Mouse (Mus musculus) right cerebral cortex, postnatal 25 days (tissue): Measurements from ENCODE around the gene Slc38a6.

Experiments used
- DNase-seq: peaks from one replicate; pipeline ENCODE4 v3.0.0; 2022

Gene Slc38a6

DNA sequence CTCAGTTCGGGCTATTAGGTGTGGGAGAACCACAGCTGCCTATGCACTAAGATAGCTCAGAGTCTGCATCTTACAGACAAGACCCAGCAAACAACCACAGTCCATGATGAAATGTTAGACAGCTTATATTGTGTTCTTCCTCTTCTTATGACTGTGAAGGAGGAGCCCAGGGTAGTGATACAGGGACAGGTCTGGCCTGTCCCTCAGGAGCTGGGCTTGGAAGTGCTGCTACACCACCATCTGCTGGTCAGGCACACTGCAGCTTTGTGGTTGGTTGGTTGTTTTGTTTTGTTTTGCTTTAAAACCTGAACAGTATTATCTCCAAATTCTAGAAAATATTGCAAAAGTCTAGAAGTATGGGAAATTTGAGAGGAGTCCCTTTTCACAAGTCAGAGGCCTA, 38.2 kb downstream of the Slc38a6 start:
- peak; percentile 11 for DNase-seq

DNA sequence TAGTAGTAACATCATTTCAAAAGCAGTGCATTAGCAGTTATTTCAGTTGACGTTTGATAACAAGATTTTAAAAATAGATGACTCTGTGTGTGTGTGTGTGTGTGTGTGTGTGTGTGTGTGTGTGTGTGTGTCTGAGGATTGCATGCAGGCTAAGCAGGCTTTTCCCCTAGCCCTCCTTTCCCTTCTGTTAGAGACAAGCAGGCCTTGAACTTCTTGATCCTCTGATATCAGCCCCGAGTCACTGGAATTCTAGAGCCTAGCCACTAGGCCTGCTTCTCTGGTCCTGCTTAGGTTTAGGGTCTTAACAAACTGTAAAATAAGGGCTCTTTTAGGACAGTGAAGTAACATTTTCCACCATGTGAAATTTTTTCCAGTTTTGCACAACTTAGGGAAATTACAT, 38.6 kb downstream of the Slc38a6 start:
- no peak for DNase-seq

DNA sequence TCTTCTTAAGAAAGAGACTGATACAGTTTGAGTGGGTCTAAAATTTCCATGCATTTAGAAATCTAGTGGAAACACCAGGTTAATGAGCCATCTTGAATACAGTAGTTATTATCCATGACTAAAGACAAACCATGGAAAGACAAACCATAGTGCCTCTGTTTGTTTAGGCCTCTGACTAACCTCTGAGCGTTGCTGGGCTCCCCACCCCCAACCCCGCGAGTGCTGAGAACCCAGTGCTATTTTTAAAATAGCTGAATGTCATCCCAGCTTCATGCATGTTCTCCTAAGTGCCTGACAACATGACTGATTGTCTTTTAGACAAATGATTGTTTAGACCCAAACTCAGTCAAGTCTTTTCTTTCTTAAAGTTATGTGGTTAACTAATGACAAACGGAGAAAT, 39.0 kb downstream of the Slc38a6 start:
- no peak for DNase-seq

DNA sequence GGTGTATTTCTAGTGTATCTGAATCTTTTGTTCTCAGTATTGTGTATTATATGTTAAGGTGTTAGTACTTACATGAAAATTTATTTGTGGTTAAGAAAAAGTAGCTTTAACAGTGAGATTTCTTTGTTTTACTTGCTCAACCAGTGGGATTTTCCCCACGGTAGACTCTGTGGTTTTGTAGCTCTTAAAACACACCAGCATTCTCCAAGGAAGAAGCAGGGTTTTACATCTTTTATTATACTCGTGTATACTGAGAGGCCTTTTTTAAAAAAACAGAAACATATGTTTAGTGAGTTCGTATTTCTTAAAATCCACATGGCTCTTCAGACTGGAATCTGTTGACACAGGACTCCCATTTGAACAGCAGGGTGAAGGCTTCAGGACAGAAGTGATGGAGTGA, 40.8 kb downstream of the Slc38a6 start:
- no peak for DNase-seq

DNA sequence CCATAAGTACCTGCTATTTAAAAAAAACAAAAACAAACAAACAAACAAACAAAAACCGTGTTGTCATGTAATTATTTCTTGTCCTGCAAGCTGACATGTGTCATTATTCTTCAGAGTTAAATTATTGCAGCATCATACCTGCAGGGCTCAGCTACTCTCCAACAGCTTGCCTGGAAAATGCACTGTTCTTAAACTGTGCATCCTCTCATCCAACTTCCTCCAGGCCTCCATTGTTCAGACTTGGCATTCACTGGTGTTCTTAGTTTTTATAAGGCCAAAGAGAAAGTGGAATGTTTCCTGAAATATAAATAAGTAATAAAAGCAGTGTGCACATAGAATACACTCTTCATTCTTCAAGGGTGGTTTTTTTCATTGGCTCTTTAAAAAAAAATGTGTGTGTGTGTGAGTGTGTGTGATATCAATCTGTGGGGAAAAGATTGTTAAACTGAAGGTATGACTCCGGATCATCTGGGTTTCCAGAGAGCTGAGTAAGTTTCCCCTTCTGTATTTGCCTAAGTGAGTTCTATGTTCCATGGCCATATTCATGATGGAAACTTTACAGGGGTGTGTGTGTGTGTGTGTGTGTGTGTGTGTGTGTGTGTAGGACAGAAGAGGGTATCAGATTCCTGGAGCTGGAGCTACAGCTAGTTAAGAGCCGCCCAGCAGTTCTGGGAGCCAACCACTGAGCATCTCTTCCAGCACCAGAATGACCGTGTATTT, 42.0 kb downstream of the Slc38a6 start:
- no peak for DNase-seq

DNA sequence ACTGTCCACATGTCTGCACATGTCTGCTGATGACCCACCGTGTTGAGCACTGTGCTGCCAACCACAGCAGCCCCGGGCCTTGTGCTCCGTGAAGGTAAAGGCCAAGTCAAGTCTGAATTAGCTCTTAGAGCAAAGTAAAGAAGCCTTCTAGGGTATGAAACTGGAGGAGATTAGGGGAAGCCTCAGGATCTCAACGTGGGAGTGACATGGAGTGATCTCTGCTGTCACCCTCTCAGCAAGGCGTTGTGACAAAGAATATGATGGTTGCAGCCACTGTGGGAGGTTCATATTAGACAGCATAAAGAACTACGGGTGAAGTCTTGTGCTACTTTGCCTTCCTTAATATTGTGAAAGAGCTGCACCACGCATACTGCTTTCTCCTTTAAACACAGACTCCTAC, 43.7 kb downstream of the Slc38a6 start:
- DNase-seq = no peak

DNA sequence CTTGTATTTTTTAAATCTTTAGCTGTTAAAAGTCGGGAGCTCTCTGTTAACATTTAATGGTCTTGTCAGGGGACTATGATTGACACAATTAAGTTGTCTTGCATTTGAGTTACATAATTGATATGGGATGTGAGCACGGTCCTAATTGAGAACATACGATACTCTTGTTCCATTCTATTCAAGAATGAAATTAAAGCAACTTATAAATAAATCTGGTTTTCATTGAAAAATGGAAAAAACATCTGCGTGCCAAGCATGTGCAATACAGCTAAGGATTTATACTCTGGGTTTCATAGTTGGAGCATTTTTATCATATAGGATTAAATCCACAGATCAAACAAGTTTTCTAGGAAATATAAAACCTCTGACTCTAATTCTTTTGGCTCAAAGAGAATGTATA, 46.1 kb downstream of the Slc38a6 start:
- DNase-seq = no peak

DNA sequence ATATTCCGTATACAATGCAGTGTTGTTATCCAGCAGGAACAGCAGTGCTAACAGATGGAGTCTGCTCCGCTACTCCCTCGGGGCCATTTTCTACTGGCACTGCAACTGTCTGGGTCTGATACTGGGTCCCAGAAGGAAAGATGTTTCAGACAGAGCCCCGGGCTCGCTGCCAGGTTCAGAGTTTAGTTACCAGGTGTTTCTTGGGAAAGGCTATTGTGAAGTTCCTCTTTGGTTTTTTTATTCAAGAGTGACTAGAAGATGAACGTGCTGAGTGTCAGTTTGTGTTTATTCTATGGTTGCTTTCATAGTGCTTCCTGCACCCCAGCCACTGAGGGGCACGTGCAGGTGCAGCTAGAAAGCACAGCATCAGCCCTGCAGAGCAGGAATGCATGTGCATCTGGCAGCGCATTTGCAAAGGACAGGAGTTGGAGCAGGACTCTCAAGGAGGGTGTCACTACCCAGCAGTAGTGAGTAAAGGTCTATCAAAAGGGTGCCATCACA, 47.5 kb downstream of the Slc38a6 start:
- DNase-seq = no peak

DNA sequence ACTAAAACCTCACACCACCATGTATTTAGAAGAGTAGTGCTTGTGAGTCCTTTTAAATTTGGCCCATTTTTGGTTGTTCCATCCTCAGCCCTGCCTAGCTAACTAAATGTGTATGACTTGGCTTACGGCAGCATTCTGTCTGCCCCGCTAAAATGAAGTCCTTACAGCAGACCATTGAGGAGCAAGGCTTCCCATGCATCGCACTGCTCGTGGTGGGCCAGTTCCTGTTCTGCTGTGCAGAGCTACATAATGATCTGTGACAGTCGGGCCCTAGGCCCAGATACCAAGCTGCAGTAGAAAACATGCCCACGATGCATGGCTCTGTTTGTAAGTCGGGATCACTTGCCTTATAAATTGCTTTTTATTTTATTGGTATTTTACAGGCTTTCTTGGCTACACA, 50.5 kb downstream of the Slc38a6 start:
- no peak for DNase-seq

DNA sequence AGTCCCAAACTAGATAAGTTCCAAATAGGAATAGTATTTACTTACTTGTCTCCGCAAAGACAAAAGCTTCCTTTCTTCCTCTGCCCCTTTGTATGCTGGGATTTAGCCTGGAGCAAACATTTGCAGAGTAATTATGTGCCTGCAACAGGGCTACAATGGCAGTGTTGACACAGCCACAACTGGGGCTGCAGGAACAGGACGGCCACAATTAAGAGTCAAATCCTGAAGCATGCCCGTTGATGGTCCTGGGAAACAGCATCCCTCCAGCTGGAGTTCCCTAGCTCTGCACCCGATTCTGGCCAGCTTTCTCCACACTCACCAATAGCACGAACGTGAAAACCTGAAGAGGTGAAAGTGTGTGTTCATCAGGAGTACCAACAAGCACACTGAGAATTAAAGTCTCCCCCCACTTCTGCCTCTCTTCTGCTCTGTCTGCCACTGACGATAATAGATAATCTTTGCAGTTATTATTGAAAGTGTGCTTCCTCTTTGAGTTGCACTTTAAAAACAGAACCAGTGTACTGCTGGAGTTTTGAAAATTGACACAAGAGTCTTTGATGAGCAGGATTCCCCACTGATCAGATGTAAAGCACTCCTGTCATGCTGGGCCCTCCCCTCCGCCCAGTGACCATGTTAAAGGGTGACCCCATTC, 54.2 kb downstream of the Slc38a6 start:
- DNase-seq = no peak

DNA sequence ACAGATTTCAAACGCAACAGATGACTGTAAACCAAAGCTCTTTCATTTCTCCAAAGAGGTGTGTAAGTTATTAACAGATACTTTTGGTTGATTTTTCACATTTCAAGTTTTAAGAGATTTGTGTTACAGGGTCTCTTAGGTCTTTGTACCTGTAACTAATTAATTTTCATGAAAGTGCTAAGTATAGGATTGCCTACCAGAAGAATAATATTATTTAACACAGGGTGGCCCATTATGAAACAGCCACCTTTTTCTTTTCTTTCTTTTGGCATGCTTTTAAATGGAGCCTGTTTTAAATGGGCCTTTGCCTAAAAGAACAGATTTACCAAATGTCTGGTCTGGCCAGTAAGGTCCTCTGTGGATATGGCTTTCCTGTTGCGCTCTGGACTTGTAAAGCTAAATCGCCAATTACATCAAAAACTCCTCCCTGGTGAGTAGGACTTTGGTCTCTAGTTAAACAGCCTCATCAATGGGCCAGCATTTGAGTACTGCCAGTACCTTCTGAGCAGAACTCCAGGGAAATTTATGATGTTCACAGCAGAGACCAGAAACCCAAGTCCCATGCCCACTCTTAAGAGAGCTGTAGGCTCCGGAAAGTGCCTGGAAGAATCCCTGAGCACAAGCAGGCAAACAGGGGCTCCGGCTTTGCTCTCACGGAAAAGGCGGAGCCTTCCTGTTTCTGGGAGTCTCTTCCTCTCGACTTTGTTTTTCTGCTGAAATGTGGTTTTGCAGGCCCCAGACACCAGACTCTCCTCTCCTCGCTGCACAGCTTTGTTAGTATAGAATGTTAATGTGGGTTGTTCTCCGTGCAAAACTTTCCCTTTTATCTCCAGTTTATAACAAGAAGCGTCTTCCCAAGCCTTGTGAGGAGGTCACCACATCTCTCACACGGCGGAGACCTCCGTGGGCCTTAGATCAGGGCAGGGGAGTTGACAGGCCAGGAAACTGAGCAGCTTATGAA, 55.4 kb downstream of the Slc38a6 start:
- DNase-seq = no peak

DNA sequence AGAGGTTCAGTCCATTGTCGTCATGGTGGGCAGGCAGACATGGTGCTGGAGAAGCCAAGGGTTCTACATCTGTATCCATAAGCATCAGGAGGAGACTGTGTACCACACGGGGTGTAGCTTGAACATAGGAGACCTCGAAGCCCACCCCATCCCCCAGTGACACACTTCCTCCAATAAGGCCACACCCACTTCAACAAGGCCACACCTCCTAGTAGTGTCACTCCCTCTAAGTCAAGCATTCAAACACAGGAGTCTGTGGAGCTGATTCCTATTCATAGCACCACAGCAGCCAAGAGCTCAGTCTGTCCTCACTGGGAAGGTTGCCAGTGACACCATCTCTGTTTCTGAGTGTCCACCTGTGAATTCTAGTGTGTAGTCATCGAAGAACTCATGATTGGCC, 57.7 kb downstream of the Slc38a6 start:
- no peak for DNase-seq

DNA sequence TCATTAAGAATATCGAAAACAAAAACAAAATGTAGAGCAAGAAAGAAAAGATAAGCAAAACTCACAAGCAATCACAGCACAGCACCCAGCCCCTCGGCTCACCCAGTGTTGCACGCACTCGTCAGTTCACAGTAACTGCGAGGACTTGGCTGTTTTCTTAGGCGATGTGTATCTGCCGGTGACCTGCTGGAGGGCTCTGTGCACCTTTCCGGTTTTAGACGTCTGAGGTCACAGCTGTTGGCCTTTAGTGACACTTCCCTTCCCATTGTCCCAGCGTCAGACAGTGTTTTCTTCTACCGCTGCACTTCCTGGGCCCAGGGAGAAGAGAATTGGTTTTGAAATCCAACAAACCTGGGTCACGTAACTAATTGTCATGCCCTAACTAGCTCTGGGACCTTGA, 58.6 kb downstream of the Slc38a6 start:
- no peak for DNase-seq

DNA sequence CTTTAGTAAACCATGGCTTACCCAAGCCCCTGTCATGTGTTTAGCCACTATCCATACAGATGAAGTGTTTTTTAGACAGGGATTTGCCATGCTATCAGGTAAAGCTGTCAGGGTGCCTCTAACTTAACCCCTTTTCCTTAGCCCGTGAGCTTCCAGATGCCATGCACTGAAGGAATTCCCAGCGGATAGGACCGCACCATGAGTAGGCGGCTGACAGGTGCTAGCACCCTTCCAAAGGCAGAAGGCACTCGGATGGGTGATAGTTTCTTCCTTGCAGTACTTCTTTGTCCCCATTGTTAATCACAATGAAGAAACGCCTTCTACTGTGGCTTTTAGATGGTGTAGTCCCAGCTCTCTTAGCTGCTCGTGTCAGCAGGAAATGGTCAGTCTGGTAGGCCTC, 60.6 kb downstream of the Slc38a6 start:
- no peak for DNase-seq

DNA sequence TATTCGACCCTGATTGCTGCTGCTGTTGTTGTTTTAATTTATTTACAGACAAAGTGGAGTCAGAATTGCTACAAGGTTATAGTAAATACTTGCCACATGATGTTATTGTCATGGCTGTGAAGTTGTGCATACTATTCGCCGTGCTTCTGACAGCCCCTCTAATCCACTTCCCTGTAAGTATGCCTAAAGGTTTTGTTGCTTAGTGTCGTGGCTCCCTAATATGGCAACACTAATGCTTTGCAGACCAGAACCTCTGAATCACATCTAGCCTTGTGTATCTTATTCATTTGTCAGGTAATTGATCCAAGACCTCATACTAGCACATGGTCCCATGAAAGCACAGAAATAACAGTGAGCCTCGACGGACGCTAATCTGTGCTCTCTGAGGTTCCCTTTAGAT, 63.9 kb downstream of the Slc38a6 start:
- DNase-seq = no peak

DNA sequence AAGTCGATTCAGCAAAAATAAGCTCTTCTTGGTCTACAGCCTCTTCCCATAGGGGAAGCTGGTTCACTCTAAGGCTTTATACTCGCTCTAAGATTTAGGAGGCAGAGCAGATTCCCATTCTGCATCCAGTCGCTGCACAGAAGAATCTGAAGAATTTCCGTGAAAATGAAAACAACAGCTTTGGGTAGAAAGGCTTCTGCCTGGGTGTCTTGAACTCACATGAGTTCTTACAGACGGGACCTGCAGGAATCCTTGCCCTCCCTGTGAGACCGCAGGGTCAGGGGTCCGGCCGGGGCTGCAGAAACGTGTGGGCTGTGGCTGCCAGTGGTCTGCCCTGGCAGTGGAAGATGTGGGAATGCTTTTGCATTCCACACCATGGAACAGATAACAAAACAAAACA, 64.4 kb downstream of the Slc38a6 start:
- DNase-seq = no peak

DNA sequence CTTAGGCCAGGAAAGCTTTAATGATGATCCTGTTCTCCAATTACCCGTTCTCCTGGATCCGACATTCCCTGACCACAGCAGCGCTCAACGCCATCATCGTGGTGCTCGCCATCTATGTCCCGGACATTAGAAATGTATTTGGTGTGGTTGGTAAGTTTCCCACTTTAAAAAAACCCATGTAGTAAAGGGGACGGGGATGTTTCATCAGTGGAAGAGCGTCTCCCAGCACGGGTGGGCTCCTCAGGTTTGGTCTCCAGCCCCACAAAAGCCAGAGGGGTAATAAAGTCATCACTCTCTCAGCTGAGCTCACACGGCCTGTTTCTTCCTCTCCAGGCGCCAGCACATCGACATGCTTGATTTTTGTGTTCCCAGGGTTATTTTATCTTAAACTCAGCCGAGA, 65.2 kb downstream of the Slc38a6 start:
- no peak for DNase-seq

DNA sequence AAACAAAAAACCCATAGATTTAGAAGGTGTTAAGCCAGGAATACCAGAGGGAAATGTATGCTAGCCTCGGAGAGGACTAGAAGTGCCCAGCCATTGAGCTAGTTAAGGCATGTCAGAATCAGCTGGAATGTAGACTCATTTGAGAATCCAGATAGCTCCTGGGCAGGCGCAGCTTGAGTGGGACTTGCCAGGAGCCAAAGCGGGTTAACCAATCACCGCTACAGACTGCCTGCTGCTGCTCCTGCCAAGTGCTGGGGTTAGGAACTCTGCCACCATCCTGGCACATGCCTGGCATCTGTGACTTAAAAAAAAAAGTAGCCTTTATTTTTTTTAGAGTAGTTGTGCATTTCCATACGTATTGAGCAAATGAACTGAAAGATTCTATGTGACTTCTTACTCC, 66.8 kb downstream of the Slc38a6 start:
- DNase-seq = no peak

DNA sequence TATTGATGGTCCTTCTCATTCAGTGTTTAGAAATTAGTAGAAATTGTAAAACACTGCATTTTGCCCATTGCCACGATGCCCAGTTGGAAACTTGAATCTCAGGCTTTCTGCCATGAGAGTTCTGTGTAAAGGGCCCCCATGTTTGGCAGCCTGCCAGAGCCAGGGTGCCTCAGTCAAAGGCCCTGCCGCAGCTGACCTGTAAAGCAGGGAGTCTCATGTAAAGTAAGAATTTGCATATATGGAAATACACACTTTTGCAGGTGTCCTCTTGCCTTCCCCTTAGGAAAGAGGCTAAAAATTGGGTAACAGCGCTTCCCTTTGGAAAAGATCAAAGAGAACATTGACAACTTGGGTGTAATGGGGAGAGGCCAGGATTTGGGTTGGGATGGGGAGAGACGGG, 67.9 kb downstream of the Slc38a6 start:
- DNase-seq = no peak

DNA sequence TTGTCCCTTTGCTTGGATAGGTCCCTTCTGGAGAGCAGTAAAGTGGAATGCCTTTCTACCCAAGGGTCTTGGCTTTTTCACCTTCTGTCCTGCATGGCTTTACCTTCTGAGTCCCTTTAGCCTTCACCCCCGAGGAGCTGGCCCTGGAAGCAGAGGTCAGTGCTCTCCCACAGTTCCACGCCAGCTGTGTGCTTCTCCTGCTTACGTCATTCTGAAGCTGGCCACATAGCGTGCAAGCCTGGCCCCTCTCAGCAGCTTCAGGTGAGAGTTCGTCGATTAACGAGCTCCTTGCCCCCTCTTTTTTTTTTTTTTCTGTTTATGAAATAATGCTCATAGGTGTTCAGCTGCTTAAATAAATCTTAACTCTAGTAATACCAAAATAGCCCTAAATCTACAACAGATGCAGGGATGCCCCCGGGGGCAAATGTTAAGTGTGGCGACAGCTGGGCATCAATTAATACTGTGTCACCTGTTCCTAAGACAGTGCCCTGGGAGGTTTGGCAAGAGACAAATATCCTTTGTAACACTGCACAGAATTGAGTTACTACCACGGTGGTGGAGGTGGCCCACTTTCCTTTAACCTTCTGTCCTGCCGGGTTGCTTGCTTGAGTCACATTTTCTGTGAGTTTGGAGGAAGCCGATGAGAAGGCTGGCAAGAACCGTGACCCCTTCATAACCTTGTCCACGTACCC, 68.7 kb downstream of the Slc38a6 start:
- DNase-seq = no peak

DNA sequence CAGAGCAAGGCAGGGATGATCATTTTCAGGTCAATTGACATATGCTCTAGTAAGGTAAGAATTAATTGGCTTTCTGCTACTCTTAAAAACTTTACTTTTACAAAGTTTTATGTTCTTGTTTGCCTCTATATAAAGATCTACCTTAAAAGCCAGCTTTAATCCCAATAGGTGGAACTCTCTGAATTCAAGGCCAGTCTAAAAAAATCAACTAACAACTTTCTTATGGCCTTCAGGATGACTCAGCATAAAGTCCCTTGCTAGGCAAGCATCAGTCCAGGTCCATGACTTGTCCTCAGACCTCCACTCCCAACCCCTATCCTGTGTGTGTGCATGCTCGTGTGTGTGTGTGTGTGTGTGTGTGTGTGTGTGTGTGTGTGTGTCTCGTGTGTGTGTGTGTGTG, 70.1 kb downstream of the Slc38a6 start:
- DNase-seq = no peak

DNA sequence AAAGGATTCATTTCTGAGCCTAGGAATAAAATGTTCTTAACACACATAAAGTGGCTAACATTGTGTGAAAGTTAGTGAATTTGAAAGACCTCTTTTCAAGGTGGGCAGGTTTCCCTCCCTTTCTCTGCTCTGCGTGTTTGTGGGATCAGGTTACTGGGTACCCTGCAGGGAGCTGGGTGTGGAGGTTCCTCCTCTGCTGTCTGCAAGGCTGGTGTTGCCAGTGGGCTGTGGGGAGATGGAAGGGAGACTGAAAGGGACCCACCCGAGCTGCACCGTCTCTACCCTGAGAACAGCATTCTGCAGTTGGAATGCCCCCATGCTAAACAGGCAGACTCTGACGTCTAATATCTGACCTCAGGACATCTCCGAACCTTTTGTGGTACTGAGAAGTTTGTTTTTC, 70.7 kb downstream of the Slc38a6 start:
- DNase-seq = no peak

DNA sequence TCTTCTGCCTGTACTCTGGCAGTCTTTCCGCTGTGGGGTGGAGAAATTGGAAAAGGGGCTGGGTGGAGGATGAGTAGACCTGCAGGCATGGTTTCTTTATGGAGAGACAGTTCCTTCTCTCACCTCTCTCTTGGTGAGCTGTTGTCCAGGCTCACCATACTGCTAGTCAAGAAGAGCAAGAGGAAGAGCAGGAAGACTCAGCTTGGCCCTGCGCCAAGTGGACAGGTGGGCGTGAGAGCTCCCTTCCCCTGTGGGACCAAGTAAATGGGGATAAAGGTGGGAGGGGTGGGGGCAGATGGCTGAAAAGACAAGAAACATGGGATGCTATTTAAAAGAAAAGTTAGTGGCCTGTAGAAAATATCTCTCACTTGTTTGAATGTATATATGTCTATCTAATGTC, 71.2 kb downstream of the Slc38a6 start:
- DNase-seq = no peak
